Mouse (Mus musculus): ENCODE measurements at regions not wholly inside any gene's neighbourhood (a gene's known extent, or its start where the extent isn't known, plus 50 kb on each side); places are given as distances from the start of the nearest gene placed in this dataset.

GRCm38 (mm10) chr3:115590716-115591115 lies 124.2 kb downstream of the S1pr1 start:
- Histone ChIP-seq H3K4me3 (replicated peaks) (no peak overlapping the region), H3K9ac (no peak overlapping the region), H3K36me3 (no peaks in the 10 kb centered on the region), H3K4me2 (no peak overlapping the region), H3K27me3 (replicated peaks) (no peaks in the 10 kb centered on the region), H3K9me3 (no peaks in the 10 kb centered on the region), H3K4me1 (no peaks in the 10 kb centered on the region), H3K27ac (no peak overlapping the region)
- WGBS, result 64% methylated on average over 5 of the region's 5 CpGs
- ATAC-seq (ENCODE audit: insufficient read depth, low FRiP score, low read depth), result no peak

GRCm38 (mm10) chr3:115588585-115588984 lies 126.3 kb downstream of the S1pr1 start:
- no peak overlapping the region for H3K4me2 ChIP-seq
- H3K4me3 ChIP-seq (replicated peaks), result no peak overlapping the region
- H3K9ac ChIP-seq, result no peak overlapping the region
- no peak overlapping the region for H3K27ac ChIP-seq
- no peaks in the 10 kb centered on the region for H3K36me3 ChIP-seq
- no peaks in the 10 kb centered on the region for H3K27me3 ChIP-seq (replicated peaks)
- no peak for ATAC-seq (ENCODE audit: insufficient read depth, low FRiP score, low read depth)
- H3K9me3 ChIP-seq, result no peaks in the 10 kb centered on the region
- H3K4me1 ChIP-seq, result no peaks in the 10 kb centered on the region
- WGBS, result 71% methylated on average over 2 of the region's 2 CpGs

- Histone ChIP-seq H3K4me3 (replicated peaks) (no peak overlapping the region), H3K4me2 (no peak overlapping the region), H3K27ac (no peak overlapping the region), H3K9ac (no peak overlapping the region), H3K36me3 (no peaks in the 10 kb centered on the region), H3K9me3 (no peaks in the 10 kb centered on the region), H3K27me3 (replicated peaks) (no peaks in the 10 kb centered on the region), H3K4me1 (no peaks in the 10 kb centered on the region)
- no peak for ATAC-seq (ENCODE audit: insufficient read depth, low FRiP score, low read depth)
- 66% methylated on average over 4 of the region's 4 CpGs for WGBS
Observed at GRCm38 (mm10) chr3:115580131-115580932, 134.5 kb downstream of the S1pr1 start.

GRCm38 (mm10) chr3:115575371-115575770 lies 139.5 kb downstream of the S1pr1 start:
- no peak overlapping the region for H3K4me2 ChIP-seq
- H3K27ac ChIP-seq, result no peak overlapping the region
- no peaks in the 10 kb centered on the region for H3K9me3 ChIP-seq
- no peaks in the 10 kb centered on the region for H3K36me3 ChIP-seq
- ATAC-seq (ENCODE audit: insufficient read depth, low FRiP score, low read depth), result no peak
- H3K4me1 ChIP-seq, result no peaks in the 10 kb centered on the region
- WGBS, result 84% methylated on average over 2 of the region's 2 CpGs
- no peak overlapping the region for H3K4me3 ChIP-seq (replicated peaks)
- no peaks in the 10 kb centered on the region for H3K27me3 ChIP-seq (replicated peaks)
- no peak overlapping the region for H3K9ac ChIP-seq

GRCm38 (mm10) chr3:115562735-115563134 lies 152.1 kb downstream of the S1pr1 start:
- Histone ChIP-seq H3K4me2 (no peak overlapping the region), H3K27ac (no peak overlapping the region), H3K9ac (no peak overlapping the region), H3K27me3 (replicated peaks) (no peaks in the 10 kb centered on the region), H3K9me3 (no peaks in the 10 kb centered on the region), H3K4me1 (no peaks in the 10 kb centered on the region), H3K4me3 (replicated peaks) (no peak overlapping the region), H3K36me3 (no peaks in the 10 kb centered on the region)
- no peak for ATAC-seq (ENCODE audit: insufficient read depth, low FRiP score, low read depth)
- 79% methylated on average over 7 of the region's 7 CpGs for WGBS

GRCm38 (mm10) chr3:115554809-115555708 lies 159.8 kb downstream of the S1pr1 start:
- Histone ChIP-seq H3K9me3 (no peaks in the 10 kb centered on the region), H3K36me3 (no peaks in the 10 kb centered on the region), H3K4me2 (no peak overlapping the region), H3K27ac (no peak overlapping the region), H3K4me1 (no peaks in the 10 kb centered on the region), H3K9ac (no peak overlapping the region), H3K4me3 (replicated peaks) (no peak overlapping the region), H3K27me3 (replicated peaks) (no peaks in the 10 kb centered on the region)
- WGBS, result 71% methylated on average over 10 of the region's 10 CpGs
- no peak for ATAC-seq (ENCODE audit: insufficient read depth, low FRiP score, low read depth)

- H3K4me3 ChIP-seq (replicated peaks), result no peak overlapping the region
- no peaks in the 10 kb centered on the region for H3K36me3 ChIP-seq
- no peaks in the 10 kb centered on the region for H3K4me1 ChIP-seq
- WGBS, result 56% methylated on average over 10 of the region's 10 CpGs
- H3K4me2 ChIP-seq, result no peak overlapping the region
- peak; percentile 50; the same call in 1 of the 2 replicates for ATAC-seq (ENCODE audit: insufficient read depth, low FRiP score, low read depth)
- no peak overlapping the region for H3K27ac ChIP-seq
- H3K9me3 ChIP-seq, result no peaks in the 10 kb centered on the region
- no peak overlapping the region for H3K9ac ChIP-seq
- H3K27me3 ChIP-seq (replicated peaks), result no peaks in the 10 kb centered on the region
Observed at GRCm38 (mm10) chr3:115553848-115554515, 160.9 kb downstream of the S1pr1 start.

GRCm38 (mm10) chr3:115541789-115542188 lies 173.1 kb downstream of the S1pr1 start:
- no peak overlapping the region for H3K27ac ChIP-seq
- WGBS, result 81% methylated on average over 1 of the region's 1 CpGs
- no peak overlapping the region for H3K9ac ChIP-seq
- H3K9me3 ChIP-seq, result no peaks in the 10 kb centered on the region
- H3K4me2 ChIP-seq, result no peak overlapping the region
- no peak overlapping the region for H3K4me3 ChIP-seq (replicated peaks)
- H3K27me3 ChIP-seq (replicated peaks), result no peaks in the 10 kb centered on the region
- H3K4me1 ChIP-seq, result no peaks in the 10 kb centered on the region
- no peak for ATAC-seq (ENCODE audit: insufficient read depth, low FRiP score, low read depth)
- H3K36me3 ChIP-seq, result no peaks in the 10 kb centered on the region

- ATAC-seq (ENCODE audit: insufficient read depth, low FRiP score, low read depth), result no peak
- Histone ChIP-seq H3K9me3 (no peaks in the 10 kb centered on the region), H3K27ac (no peak overlapping the region), H3K36me3 (no peaks in the 10 kb centered on the region), H3K9ac (no peak overlapping the region), H3K4me1 (no peaks in the 10 kb centered on the region), H3K27me3 (replicated peaks) (no peaks in the 10 kb centered on the region), H3K4me2 (no peak overlapping the region), H3K4me3 (replicated peaks) (no peak overlapping the region)
- WGBS, result 71% methylated on average over 6 of the region's 6 CpGs
Observed at GRCm38 (mm10) chr3:115538355-115538754, 176.5 kb downstream of the S1pr1 start.

- Histone ChIP-seq H3K4me3 (replicated peaks) (no peak overlapping the region), H3K9ac (no peak overlapping the region), H3K36me3 (no peaks in the 10 kb centered on the region), H3K27me3 (replicated peaks) (no peaks in the 10 kb centered on the region), H3K27ac (no peak overlapping the region), H3K4me2 (no peak overlapping the region), H3K9me3 (no peaks in the 10 kb centered on the region), H3K4me1 (no peaks in the 10 kb centered on the region)
- no peak for ATAC-seq (ENCODE audit: insufficient read depth, low FRiP score, low read depth)
- 75% methylated on average over 18 of the region's 18 CpGs for WGBS
Observed at GRCm38 (mm10) chr3:115532141-115532735, 182.6 kb downstream of the S1pr1 start.

GRCm38 (mm10) chr3:115530441-115530840 lies 184.4 kb downstream of the S1pr1 start:
- ATAC-seq (ENCODE audit: insufficient read depth, low FRiP score, low read depth), result no peak
- Histone ChIP-seq H3K36me3 (no peaks in the 10 kb centered on the region), H3K4me2 (no peak overlapping the region), H3K4me3 (replicated peaks) (no peak overlapping the region), H3K27me3 (replicated peaks) (no peaks in the 10 kb centered on the region), H3K9ac (no peak overlapping the region), H3K27ac (no peak overlapping the region), H3K9me3 (no peaks in the 10 kb centered on the region), H3K4me1 (no peaks in the 10 kb centered on the region)
- 77% methylated on average over 3 of the region's 3 CpGs for WGBS

Data from stomach, embryonic 15.5 days (tissue).